Mouse (Mus musculus) left cerebral cortex, postnatal 25 days (tissue): Measurements from ENCODE around the gene Lhpp. TPM values are rescaled to one million over a fixed set of nuclear protein-coding genes. Genes with fewer than 3 reads are reported as not detected.
"Not testable (repeated sequence)": the region's sequence is repeated elsewhere in the genome, so short reads cannot be mapped to it uniquely, and the experiment has no call there.

ENCODE experiments used
- DNase-seq, 2 experiments: peaks; one replicate each; pipeline ENCODE4 v3.0.0; 2022; ENCODE audit warnings: low spot score in 2 of 2, mixed read lengths in 1 of 2
- intact Hi-C: fragments of 180-260 bp; cut with DNase I; formaldehyde crosslinking; loops from one replicate; pipeline ENCODE4 v1.15.1; 2025
- total RNA-seq, 2 experiments: library from RNA; stranded (reverse); gene quantifications; 2 replicates each; pipeline ENCODE4 v1.2.3; 2021

Lhpp gene
- total RNA-seq, 2 experiments from 2014 or later: 15.3 to 19.2 TPM

DNA sequence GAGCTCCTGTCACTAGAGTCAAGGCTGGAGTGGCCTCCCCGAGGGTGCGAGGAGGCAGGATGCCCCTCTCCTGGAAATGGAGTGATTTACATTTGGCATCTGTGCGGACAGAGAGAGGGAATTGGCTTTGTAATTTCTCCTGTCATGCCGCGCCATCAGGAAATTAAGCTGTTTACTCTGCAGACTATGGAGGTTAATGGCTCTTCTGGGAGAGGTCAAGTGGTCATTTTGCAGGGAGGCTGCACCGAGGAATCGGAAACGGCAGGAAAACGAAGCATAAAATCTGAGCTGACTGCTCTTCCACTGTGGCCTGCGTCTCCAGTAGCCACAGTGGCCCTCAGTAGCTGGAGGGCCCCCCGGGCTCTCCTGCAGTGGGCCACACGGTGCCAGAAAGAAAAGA, 26.9 kb downstream of the Lhpp start:
- intact Hi-C loops: loop anchor here (5.0 kb wide), 2 partner anchors 60 to 410 kb away; partner anchors contain the start of gene Oat
- no peak for DNase-seq

DNA sequence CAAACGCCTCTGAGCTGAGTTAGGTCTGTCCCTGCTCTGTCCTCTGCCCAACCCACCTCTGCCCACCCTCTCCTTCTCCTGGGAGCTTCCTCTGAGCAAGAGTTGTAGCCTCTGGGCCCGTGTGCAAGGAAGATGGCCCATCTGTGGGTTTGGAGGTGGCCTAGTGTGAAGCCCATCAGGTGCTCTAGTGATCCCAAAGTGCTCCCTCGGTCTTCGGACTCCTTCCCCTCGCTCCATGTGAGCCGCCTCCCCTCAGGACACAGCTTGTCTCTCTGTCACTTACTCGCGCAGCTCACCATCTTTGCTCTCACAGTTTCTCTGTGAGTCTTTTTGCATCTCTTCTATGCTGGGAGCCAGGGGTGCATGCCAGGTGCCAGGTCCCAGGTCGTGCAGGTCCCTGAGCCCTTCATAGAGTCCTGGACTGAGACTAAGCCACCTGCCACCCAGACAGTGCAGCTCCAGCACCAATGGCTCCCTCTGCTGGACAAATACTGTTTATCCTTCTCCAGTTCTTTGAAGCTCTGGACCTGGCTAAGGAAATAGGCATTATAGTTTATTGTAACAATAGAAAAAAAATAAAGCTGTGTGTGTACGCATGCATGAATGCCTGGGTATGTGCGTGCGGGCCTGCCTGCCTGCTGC, 28.1 kb downstream of the Lhpp start:
- DNase-seq: peak; percentile 45 to 69
- intact Hi-C loops: loop anchor here (5.0 kb wide), 2 partner anchors 61 to 411 kb away; partner anchors contain the start of gene Oat

DNA sequence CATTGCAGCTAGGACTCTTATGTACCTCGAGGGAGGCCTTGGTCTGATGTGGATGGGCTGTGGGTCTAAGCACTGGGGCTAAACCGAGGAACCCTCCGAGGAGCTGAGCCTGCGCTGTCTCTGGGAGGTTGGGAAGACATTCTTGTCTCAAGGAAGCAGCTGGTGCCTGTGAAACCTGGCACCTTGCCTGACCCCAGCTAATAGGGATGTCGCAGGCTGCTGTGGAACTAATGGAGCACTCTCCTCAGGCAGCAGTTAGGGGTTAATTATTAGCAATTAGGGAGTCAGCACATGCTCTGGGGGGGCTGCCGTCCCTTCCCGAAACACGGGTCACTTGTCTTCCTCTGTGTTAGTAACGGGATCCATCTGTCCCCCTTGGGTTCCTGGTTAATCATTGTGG, 30.5 kb downstream of the Lhpp start:
- intact Hi-C loops: no loop called here
- DNase-seq: no peak

DNA sequence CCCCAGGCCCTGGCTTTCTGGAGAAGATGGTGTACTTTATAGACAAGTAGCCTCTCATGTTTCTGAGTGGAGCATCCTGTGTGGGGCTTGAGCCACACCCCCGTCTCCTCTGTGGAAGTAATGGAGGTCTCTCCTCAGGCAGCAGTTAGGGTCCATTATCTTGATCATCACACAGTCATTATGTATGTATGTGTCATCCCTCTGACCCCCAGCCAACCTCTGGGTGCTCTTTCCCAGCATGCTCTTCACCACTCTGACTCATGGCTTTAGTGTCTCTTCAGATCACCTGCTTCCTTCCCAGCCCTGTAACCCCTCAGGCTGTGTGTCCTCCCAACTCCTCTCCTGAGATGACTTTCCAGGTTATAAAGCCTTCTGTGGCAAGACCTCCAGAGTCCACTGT, 31.2 kb downstream of the Lhpp start:
- intact Hi-C loops: no loop called here
- DNase-seq: no peak

DNA sequence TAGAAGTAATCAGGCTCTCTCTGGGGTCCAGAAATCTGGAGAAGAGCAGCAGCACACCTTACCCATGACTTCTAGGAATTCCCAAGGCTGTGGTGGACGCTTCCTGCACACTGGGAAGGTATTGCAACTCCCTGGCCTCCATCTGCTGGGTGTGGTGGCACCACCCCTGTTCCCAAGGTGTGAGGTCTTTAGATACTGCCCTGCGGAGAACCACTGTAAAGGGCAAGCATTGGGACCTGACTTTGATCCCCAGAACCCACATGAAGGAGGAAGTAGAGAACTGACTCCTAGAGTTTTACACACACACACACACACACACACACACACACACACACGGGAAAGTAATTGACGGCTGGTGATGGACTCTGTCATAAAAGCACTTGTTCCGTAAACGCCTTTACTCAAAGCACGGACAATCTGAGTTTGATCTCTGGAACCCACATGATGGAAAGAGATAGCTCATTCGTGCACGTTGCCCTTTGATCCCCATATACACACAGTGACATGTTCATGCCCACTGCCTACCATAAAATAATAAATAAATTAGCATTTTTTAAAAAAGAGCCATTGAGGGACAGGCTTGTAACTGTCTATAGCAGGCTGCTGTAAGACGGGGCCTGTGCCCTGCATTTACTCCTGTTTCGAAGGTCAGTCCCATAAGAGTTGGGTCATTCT, 34.3 kb downstream of the Lhpp start:
- intact Hi-C loops: no loop called here
- DNase-seq: no peak

DNA sequence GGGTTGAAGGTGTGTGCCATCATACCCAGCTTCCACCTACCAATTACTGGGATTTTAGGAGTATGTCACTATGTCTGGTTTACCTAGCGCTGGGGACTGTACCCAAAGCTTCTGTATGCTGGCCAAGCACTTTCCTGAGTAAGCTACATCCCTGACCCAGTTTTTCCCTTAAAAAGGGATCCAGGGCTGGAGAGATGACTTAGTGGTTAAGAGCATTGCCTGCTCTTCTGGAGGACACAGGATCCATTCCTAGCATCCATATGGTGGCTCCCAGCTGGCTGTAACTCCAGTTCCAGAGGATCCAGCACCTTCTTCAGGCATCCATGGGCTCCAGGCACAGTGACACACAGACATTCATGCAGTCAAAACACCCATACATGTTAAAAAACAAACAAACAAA, 36.1 kb downstream of the Lhpp start:
- intact Hi-C loops: no loop called here
- DNase-seq: peak in 1 of 2 experiments; percentile 25

DNA sequence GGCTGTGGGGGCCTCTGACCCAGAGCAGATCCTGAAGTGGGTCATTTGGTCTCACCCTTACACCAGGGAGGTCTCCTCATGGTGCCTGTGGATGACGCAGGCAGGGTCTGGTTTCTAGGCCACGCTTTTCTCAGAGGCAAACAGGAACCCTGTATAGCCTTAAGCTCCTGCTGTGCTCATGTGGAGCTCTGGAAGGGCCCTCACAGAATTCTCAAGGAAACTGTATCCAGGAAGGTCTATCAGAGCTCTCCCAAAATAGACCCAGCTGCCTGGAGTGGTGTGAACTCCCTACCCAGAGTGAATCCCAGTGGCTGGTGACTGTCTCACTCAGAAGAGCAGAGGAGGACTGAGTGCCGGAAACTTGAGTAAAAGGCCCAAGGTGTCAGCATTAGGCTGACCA, 44.0 kb downstream of the Lhpp start:
- intact Hi-C loops: loop anchor here (1.0 kb wide), 1 partner anchor 349 kb away; no protein-coding TSS in a partner anchor
- peak in 1 of 2 experiments; percentile 25 for DNase-seq

DNA sequence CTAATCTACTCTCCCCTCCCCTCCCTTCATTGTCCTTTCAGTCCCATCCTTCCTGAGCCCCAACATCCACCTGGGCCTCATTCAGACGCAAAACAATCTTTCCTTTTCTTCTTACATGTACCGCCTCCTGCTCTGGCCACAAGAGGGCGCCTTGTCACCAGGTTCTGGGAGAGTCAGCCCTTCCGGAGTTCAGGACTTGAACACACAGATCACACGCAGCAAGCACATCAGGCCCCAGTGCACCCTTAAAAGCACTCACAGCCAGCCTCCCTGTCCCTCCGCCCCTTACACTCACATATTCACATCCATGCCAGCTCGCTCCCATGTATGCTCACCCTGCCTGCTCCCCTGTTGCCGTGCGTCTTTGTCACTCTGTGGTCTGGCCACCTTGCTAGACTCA, 45.6 kb downstream of the Lhpp start:
- intact Hi-C loops: loop anchor here (1.0 to 5.0 kb wide), 3 partner anchors 56 to 196 kb away; partner anchors contain the start of gene Eef1akmt2
- peak; percentile 84 to 93 for DNase-seq

DNA sequence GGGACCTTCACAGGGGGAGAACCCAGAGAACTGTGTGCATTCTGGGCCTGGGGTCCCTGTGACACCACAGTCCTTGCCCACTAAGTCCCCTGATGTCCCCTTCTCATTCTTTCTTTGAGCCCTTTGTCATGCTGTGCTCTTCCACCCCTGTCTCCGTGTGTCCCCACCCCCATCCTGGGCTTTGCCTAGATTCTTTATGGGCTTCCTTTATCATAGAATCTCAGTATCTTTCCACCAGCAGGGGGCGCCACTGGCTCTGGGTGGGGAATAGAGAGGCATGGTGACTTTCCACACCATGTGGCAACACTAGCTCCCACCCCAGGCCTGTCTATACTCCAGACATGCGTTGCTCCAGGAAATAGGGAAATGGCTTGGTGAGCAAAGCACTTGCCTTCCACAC, 46.1 kb downstream of the Lhpp start:
- DNase-seq: peak; percentile 81 to 88
- intact Hi-C loops: loop anchor here (1.0 to 5.0 kb wide), 3 partner anchors 56 to 196 kb away; partner anchors contain the start of gene Eef1akmt2

DNA sequence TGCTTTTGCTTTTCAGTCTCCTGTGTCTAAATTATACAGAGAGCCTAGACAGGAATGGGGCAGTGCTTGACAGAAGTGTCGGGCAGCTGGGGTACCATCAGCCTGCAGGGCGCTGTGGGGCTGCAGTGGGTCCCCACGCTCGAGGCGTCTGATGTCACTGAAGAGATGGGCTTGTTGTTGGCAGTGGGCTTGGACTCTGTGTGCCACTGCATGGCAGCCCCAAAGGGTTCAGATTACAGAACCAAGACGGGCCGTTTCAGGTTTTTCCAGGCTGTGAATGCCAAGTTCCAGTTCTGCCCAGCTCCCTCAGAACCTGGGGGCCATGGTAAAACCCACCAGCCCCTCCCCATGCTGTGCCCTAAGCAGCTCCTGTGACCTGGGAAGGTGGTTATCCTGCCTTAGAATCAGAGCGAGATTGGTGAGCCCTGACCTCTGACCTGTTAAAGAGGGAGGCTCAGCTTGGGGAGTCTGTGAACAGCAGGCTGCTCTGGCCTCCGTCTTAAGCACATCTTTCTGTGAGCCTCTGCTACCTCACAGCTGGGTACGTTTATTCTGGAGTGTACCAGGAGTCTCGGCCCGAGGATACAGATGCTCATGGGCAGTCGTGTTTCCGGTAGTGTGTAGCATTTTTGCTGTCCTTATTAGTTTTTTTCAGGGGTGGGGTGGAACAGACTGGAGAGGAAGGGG, 47.1 kb downstream of the Lhpp start:
- intact Hi-C loops: loop anchor here (5.0 kb wide), 1 partner anchor 55 kb away; no protein-coding TSS in a partner anchor
- DNase-seq: no peak

DNA sequence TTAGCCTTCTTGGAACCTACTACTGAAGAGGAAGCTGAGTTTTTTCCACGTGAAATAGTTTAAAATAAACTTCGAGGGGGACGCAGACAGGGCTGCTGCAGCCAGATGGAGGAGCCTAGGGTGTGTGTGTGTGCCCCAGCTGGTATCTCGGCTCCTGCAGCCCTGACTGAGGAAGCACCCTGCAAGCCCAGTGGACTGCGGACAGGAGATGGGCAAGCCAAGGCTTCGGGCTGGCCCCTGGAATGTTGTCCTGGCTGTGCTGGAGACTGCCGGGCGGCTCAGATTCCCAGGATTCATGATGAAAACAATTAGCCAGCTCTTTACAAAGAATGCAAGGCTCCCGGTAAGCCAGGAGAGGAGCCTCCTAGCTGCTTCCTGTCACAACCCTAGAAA, 47.6 kb downstream of the Lhpp start:
- peak in 1 of 2 experiments; percentile 55 for DNase-seq
- intact Hi-C loops: loop anchor here (5.0 kb wide), 1 partner anchor 54 kb away; no protein-coding TSS in a partner anchor

DNA sequence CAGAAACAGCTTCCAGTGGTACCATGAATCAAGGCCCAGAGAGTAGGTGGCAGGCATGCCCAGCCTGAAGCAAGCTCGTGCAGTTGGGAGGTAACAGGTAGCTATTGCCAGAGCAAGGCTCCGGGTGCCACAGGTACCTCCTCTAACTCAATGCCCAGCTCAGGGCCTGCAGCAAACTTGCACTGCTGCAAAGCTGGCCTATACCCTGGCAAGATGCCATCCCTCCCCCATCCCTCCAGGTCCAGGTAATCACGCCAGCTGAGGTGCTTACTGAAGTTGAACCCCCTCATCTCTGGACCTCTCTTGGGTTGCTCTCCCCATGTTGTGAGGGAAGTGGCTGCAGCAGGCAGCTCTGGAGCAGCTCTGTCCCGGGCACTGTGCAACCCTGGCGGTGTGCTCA, 48.2 kb downstream of the Lhpp start:
- no peak for DNase-seq
- intact Hi-C loops: loop anchor here (5.0 kb wide), 1 partner anchor 54 kb away; no protein-coding TSS in a partner anchor

DNA sequence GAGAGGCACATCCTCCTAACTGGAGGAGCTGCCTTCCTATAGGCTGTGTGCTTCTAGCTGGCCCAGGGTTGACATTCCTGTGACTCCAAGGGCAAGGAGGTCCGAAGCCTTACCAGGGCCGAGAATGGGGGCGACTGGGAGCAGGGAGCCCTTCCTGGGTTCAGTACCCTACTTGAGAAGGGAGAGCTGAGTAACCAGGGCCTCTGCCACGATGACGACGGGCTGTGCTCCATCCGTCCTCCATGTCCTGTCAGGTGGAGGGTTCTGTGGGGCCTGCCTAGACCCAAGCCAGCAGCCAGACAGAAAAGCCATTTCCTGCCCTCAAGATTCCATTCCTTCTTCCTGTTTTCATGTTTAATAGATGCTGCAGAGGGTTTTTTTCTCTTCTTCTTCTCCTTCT, 49.2 kb downstream of the Lhpp start:
- DNase-seq: no peak
- intact Hi-C loops: loop anchor here (5.0 kb wide), 1 partner anchor 53 kb away; no protein-coding TSS in a partner anchor

DNA sequence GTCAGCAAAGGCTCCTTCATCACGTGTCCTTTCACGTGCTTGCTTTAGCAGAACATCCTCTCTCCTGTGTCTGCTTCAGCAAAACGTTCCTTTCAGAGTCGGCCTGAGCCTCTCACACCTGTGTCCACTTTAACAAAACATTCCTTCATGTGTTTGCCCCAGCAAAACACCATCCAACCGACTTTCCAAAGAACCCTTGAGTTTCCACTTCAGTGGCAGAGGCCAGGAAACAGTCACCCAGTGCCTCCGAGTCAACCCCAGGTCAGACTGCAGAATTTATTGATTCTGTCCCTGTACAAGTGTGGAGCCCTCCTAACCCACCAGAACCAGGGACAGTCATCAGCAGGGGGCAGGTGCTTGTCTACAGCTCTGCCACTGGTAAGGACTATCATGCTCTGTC, 52.4 kb downstream of the Lhpp start:
- DNase-seq, intact Hi-C loops: not testable (repeated sequence)

DNA sequence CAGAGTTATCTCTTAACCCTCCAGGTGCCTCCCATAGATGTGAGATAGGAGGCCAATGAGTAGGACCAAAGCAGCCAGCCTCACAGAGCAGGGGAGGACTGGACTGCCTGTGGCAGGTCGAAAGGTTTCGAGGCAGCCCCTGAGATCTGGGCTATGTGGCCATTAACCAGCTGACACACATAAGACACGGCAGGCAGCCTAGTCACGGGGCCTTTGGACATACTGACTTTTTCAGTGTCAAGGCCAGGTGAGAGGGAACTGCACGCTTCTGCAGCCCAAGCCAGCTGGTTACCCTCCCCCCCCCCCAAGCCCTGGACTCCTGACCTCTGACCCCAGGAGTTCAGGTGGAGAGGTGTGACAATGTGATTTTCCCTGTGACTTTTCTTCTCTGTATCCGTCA, 54.4 kb downstream of the Lhpp start:
- intact Hi-C loops: no loop called here
- DNase-seq: no peak

DNA sequence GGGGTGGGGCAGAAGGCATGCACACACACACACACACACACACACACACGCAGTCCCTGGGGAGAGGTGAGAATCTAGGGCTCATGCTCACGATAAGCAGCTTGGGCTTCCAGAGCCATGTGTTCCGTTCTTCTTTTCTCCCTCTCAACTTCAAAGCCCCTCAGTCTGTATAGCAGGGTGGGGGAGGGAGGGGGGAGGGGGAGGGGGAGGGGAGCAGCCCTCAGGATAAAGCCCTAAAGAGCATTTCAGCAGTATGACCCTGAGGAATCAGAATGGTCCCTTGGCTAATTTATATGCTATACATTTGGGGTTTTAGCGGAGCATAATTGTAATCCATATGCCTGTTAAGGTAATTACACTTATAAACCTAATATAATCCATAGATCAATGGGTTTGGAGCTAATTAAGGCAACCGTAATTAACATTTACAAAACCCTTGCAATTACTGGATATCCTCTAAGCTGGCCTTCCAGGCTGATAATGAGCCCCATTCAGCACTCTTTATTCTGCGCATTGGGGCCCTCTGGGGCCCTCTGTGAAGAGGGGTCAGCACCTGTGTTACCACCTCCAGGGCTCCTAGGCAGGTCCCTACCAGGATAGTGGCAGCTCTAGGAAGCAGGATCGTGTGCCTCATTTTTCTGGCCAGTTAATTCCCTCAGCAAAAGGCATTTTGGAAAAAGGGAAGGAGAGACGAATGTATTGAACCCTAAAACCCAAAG, 55.4 kb downstream of the Lhpp start:
- DNase-seq: no peak
- intact Hi-C loops: no loop called here

DNA sequence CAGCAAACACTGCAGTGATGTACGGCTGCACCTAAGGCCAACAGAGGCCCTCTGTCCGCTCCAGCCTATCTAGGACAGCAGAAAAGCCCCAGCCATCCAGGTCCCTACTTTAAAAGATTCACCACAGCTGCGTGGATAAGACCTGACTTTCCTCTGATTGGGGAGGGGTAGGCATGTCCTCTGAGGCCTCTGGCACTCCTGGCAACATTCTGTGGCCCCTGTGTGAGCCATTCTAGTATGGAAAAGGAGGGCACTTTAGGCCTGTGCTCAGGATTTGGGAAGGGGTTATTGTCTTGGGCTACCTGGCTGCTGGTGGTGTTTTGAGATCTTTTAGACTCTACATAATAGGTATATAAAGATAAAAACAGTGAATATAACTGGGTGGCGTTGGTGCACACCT, 56.1 kb downstream of the Lhpp start:
- intact Hi-C loops: no loop called here
- no peak for DNase-seq

DNA sequence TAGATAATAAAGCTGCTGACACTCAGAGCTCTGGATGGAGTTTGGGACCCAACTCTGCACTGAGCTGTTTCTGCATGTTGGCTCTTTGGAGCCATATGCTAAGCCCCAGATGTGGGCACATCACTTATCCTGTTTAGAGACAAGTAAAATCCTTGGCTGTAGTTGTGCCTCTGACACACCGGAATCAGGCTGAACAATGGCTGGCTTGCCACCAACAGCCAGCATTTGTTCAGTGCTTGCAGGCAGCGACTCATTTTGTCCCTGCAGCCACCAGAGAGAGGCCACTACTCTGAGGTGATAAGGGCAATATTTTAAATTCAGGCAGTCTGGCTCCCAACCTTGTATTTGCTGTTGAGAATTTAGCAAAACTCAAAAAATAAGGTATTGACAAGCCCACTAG, 58.2 kb downstream of the Lhpp start:
- intact Hi-C loops: no loop called here

DNA sequence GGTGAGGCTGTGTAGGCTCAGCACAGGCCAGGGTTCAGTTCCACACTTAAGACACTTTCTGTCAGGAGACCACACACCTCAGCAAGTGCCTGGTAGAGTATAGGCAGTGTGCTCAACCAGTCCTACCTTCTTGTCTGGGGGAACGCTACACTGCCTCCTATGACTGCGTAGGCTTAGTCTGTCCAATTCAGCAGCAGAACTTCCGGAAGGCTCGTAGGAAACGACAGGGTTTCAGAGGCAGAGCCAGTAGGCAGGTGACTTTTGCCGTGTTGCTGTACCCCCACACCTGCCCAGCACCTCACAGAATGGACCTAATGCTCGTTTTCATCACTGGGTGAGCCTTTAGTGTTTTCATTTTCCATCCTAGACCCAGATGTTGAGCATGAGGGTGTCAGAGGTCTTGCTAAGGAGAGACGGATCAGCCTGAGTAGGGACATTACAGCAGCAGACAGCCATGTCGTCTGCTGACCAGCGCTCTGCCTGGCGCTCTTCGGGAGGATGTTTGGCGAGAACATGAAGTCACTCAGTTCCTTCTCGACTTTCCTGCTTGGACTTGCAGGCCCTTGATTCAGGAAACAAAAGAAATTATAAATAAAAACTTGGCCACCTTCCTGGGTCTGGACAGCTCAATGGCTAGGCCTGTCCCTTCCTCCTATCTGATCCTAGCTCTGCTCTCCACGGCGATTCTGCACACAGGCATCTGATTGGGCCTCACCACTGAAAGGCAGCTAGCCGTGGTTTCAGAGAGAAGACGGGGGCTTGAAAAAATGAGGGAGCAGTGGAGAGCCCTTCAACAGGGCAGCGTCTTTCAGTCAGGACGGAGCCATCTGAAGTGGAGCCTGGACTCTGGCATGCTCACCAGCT, 59.8 kb downstream of the Lhpp start:
- no peak for DNase-seq
- intact Hi-C loops: no loop called here

More for the DNA sequence above, 58.2 kb downstream of the Lhpp start:
- DNase-seq: no peak
